10 mouse cellular contexts compared by ENCODE assay signal in the genomic region with DNA sequence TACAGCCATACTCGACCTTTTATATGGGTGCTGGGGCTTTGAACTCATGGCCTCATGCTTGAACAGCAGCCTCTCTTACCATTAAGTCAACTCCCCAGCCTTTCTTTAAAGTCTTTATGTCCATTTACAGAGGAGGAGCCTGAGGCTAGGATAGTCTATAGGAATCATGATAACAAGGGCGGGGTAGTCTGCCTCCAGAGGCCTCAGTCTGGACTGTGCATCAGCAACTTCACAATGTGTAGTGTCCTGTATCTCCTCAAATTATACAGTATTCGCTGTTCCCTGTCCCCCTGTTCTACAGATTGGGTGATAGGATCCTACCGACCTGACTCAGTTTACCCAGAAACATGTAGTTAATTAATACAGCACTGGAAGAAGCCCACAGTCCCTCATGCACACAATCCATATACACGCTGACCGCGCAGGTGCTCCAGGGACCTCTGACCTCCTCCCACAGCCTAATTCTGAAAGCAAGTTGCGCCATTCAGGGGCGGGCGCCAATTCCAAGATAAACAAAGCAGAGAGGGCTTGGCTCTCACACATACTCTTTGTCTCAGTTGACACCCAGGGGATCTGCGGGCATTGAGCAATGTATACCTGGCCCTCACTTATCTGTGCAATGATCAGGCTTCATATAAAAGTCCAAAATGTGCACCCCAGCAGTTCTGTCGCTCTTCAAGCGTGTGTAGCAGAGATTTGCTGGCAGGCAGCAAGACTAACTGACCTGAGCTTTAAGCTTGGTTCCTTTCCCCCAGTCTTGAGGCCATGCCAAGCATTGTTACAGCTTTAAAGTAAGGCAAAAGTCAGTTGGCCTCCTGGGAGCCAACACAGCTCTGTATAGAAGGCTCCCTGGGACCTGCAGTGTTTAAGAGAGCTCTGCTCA.
A peak's percentile ranks its signal among the peaks of the same experiment; 100 is the strongest.
DNase-seq lines count a peak whose midpoint lies in the region; ATAC-seq and TF ChIP-seq lines count a peak whose summit lies in the region.
"Had no signal": no experiment of that assay in that cellular context is flagged by ENCODE, and none has a peak within 500 bp of the region (broad histone marks: within the 10 kb centered on the region; RNA-seq: fewer than 3 reads in every experiment).

No protein-coding gene starts in this region.

- TF ChIP-seq POLR2A in lung, adult 2 months (IDR thresholded peaks at IDR 0.05; ENCODE audit: borderline replicate concordance, extremely low read depth, low read depth, low read length): no peak

- H3K4me1 ChIP-seq in forebrain, embryonic 10.5 days: peaks cover 13% of the 10 kb centered on the region
- no peaks in the 10 kb centered on the region for H3K4me1 ChIP-seq in forebrain, postnatal 0 days (ENCODE audit: insufficient read depth)
- H3K4me1 ChIP-seq in heart, postnatal 0 days (ENCODE audit: control insufficient read depth, insufficient read depth): peaks cover 16% of the 10 kb centered on the region; the same call in 1 of the 2 replicates
- peaks cover 44% of the 10 kb centered on the region for H3K4me1 ChIP-seq in lung, adult 2 months (ENCODE audit: control insufficient read depth, insufficient read depth, low read length)

- peak overlapping the region; percentile 16; the same call in 1 of the 2 replicates for H3K27ac ChIP-seq in forebrain, embryonic 10.5 days
- H3K27ac ChIP-seq in forebrain, postnatal 0 days (ENCODE audit: low read depth, low read length): no peak overlapping the region
- peak overlapping the region; percentile 76 for H3K27ac ChIP-seq in heart, postnatal 0 days (ENCODE audit: low read depth)
- H3K27ac ChIP-seq: midbrain, embryonic 15.5 days had no signal

- no peaks in the 10 kb centered on the region for H3K36me3 ChIP-seq in forebrain, embryonic 10.5 days (replicated peaks)
- H3K36me3 ChIP-seq in forebrain, postnatal 0 days (ENCODE audit: insufficient read depth): no peaks in the 10 kb centered on the region
- H3K36me3 ChIP-seq in heart, postnatal 0 days (replicated peaks; ENCODE audit: control insufficient read depth, insufficient read depth, low read length): peaks cover 5% of the 10 kb centered on the region; the same call in 1 of the 2 replicates
- H3K36me3 ChIP-seq: midbrain, embryonic 15.5 days had no signal

- no peak overlapping the region for H3K4me3 ChIP-seq in forebrain, embryonic 10.5 days
- no peak overlapping the region for H3K4me3 ChIP-seq in forebrain, postnatal 0 days (ENCODE audit: low read depth, low read length)
- H3K4me3 ChIP-seq in heart, postnatal 0 days (ENCODE audit: low read depth, low read length): no peak overlapping the region
- no peak overlapping the region for H3K4me3 ChIP-seq in lung, adult 2 months (replicated peaks; ENCODE audit: extremely low read depth, low read depth, low read length)
- H3K4me3 ChIP-seq: midbrain, embryonic 15.5 days had no signal

- TF ChIP-seq EP300 in heart, postnatal 0 days (IDR thresholded peaks at IDR 0.05; ENCODE audit: low read depth): no peak

- intact Hi-C loops in left cerebral cortex, postnatal 25 days (cut with DNase I): no loop called here

- H3K27me3 ChIP-seq in forebrain, embryonic 10.5 days (ENCODE audit: poor library complexity, severe bottlenecking): no peaks in the 10 kb centered on the region
- H3K27me3 ChIP-seq in forebrain, postnatal 0 days (ENCODE audit: insufficient read depth, low read length): no peaks in the 10 kb centered on the region
- H3K27me3 ChIP-seq in heart, postnatal 0 days (ENCODE audit: control insufficient read depth, insufficient read depth, low read length): no peaks in the 10 kb centered on the region
- H3K27me3 ChIP-seq: midbrain, embryonic 15.5 days had no signal

- TF ChIP-seq CTCF in forebrain, postnatal 0 days (IDR thresholded peaks at IDR 0.05; ENCODE audit: low read depth): no peak
- TF ChIP-seq CTCF in heart, postnatal 0 days (IDR thresholded peaks at IDR 0.05; ENCODE audit: low read depth): no peak
- TF ChIP-seq CTCF in lung, adult 2 months (IDR thresholded peaks at IDR 0.05; ENCODE audit: insufficient read depth, low read length): no peak

- DNase-seq in forebrain, embryonic 10.5 days (ENCODE audit: extremely low spot score, low spot score): no peak
- DNase-seq in forebrain, postnatal 0 days: no peak
- DNase-seq in adrenal gland, postnatal 14 days: peak; percentile 61
- DNase-seq in heart, postnatal 0 days (ENCODE audit: low spot score): peak; percentile 40
- peak; percentile 80 for DNase-seq in lung, adult 2 months
- DNase-seq in testis, postnatal 14 days (ENCODE audit: low spot score): no peak
- DNase-seq in gastrocnemius, postnatal 25 days: no peak
- no peak for DNase-seq in left cerebral cortex, postnatal 25 days (ENCODE audit: low spot score in 2 of 2)
- DNase-seq: cerebellum, adult 2 months had no signal

- WGBS in forebrain, embryonic 10.5 days: 88% methylated on average over 13 of the region's 13 CpGs
- WGBS in forebrain, postnatal 0 days: 85% methylated on average over 13 of the region's 13 CpGs
- WGBS in heart, postnatal 0 days: 62% methylated on average over 13 of the region's 13 CpGs
- 40% methylated on average over 13 of the region's 13 CpGs for WGBS in lung, adult 2 months

- no peak overlapping the region for H3K9ac ChIP-seq in forebrain, postnatal 0 days
- H3K9ac ChIP-seq in heart, postnatal 0 days (replicated peaks; ENCODE audit: low read depth, low read length): no peak overlapping the region
- H3K9ac ChIP-seq: midbrain, embryonic 15.5 days had no signal

- no peak overlapping the region for H3K4me2 ChIP-seq in forebrain, postnatal 0 days (ENCODE audit: low read depth)
- peak overlapping the region; percentile 5; the same call in 1 of the 2 replicates for H3K4me2 ChIP-seq in heart, postnatal 0 days (ENCODE audit: low read depth, low read length)
- H3K4me2 ChIP-seq: midbrain, embryonic 15.5 days had no signal

- ATAC-seq in forebrain, postnatal 0 days: no peak
- peak; percentile 48 for ATAC-seq in heart, postnatal 0 days (ENCODE audit: insufficient read depth, low read depth)
- ATAC-seq: midbrain, embryonic 15.5 days had no signal

- no peaks in the 10 kb centered on the region for H3K9me3 ChIP-seq in forebrain, embryonic 10.5 days
- no peaks in the 10 kb centered on the region for H3K9me3 ChIP-seq in forebrain, postnatal 0 days (ENCODE audit: low read length)
- H3K9me3 ChIP-seq in heart, postnatal 0 days (replicated peaks; ENCODE audit: control insufficient read depth, low read length): no peaks in the 10 kb centered on the region
- H3K9me3 ChIP-seq: midbrain, embryonic 15.5 days had no signal

Comparison
In these comparisons a context has a peak if more than half of its experiments do, and no peak if none do; other contexts are left out.
1. DNase-seq: peak in adrenal gland, postnatal 14 days (single experiment), heart, postnatal 0 days (single experiment) and lung, adult 2 months (single experiment); none in forebrain, embryonic 10.5 days (single experiment), forebrain, postnatal 0 days (single experiment), testis, postnatal 14 days (single experiment), gastrocnemius, postnatal 25 days (single experiment) and left cerebral cortex, postnatal 25 days (0 of 2).